Mouse (Mus musculus) forebrain, embryonic 14.5 days (tissue): Measurements from ENCODE around the gene Dmxl2. TPM values are rescaled to one million over a fixed set of nuclear protein-coding genes. Genes with fewer than 3 reads are reported as not detected.

ENCODE experiments used
- ATAC-seq: fragments of 200-750 bp; cut with Nextera tagmentation; 2 replicates; pipeline ENCODE4 v1.8.0; 2017; ENCODE audit warnings: mild to moderate bottlenecking, moderate library complexity
- DNase-seq: peaks from one replicate; pipeline ENCODE4 v3.0.0-alpha.2; 2015; ENCODE audit warnings: low spot score
- H3K27ac ChIP-seq: fragments of 300-500 bp; sonication (generic); 2 replicates; pipeline ENCODE4 v1.5.1; 2014; ENCODE audit warnings: low read depth, mild to moderate bottlenecking, control low read depth, low read length, moderate library complexity
- H3K27me3 ChIP-seq: fragments of 300-500 bp; sonication (generic); replicated peaks from 2 replicates; pipeline ENCODE4 v1.6.1; 2014; ENCODE audit warnings: low read length, control low read depth, mixed read lengths; ENCODE audit not compliant: control insufficient read depth, insufficient read depth
- H3K36me3 ChIP-seq: fragments of 300-500 bp; sonication (generic); 2 replicates; pipeline ENCODE4 v1.6.1; 2014; ENCODE audit warnings: low read length, control low read depth; ENCODE audit not compliant: control insufficient read depth, insufficient read depth
- H3K4me1 ChIP-seq: fragments of 300-500 bp; sonication (generic); 2 replicates; pipeline ENCODE4 v1.6.1; 2014; ENCODE audit warnings: antibody characterized with exemption, low read length, control low read depth; ENCODE audit not compliant: control insufficient read depth, insufficient read depth
- H3K4me2 ChIP-seq: fragments of 300-500 bp; sonication (generic); 2 replicates; pipeline ENCODE4 v1.6.1; 2014; ENCODE audit warnings: mild to moderate bottlenecking, control low read depth, low read length
- H3K4me3 ChIP-seq: fragments of 300-500 bp; sonication (generic); 2 replicates; pipeline ENCODE4 v1.5.1; 2014; ENCODE audit warnings: low read depth, low read length, control low read depth
- H3K9ac ChIP-seq: fragments of 300-500 bp; sonication (generic); 2 replicates; pipeline ENCODE4 v1.6.1; 2014; ENCODE audit warnings: mild to moderate bottlenecking, low read length, control low read depth, moderate library complexity
- H3K9me3 ChIP-seq: fragments of 300-500 bp; sonication (generic); replicated peaks from 2 replicates; pipeline ENCODE4 v1.6.1; 2016; ENCODE audit warnings: low read length, control low read depth, mixed read lengths; ENCODE audit not compliant: control insufficient read depth
- WGBS: fragments of 180-500 bp; shearing (Covaris S2); extraction: QIAGEN DNeasy Blood & Tissue Kit; methylation state at CpG from one replicate; pipeline ENCODE4 v1.1.7; 2014; 5-methylcytosine and 5-hydroxymethylcytosine counted together
- polyA plus RNA-seq: library from polyadenylated mRNA; unstranded; fragments of >200 nt; fragmentation: Nextera tagmentation; extraction: Ambion mirVana; gene quantifications from 2 replicates; pipeline ENCODE4 v1.2.1, GENCODE M21; 2014

The Dmxl2 gene
- polyA plus RNA-seq, 1 experiment from 2014 or later: 39.5 TPM

DNA sequence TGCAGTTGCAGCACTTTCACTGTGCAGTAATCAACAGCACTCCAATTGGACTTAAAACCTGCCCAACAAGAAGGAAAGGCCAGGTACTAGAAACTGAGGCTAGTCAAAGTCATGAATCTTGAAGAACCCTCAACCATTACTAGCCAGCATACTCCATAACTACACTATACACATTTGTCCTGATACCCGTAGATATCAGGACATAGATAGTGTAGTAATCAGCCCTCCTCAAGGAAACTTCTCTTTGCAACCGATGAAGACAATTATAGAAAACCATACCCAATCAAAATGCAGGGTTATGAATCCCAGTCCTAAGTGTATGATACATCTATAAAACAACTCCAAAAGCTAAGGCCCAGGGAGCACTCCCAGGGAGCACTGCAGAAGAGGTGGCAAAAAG, 16.5 kb downstream of the Dmxl2 start:
- H3K9ac ChIP-seq: no peak overlapping the region
- ATAC-seq (no peak), DNase-seq (no peak)
- no peaks in the 10 kb centered on the region for H3K4me1 ChIP-seq
- 92% methylated on average over 2 of the region's 2 CpGs for WGBS
- H3K9me3 ChIP-seq: no peaks in the 10 kb centered on the region
- H3K4me2 ChIP-seq: no peak overlapping the region
- no peak overlapping the region for H3K4me3 ChIP-seq
- no peaks in the 10 kb centered on the region for H3K27me3 ChIP-seq
- H3K36me3 ChIP-seq: no peaks in the 10 kb centered on the region
- no peak overlapping the region for H3K27ac ChIP-seq

DNA sequence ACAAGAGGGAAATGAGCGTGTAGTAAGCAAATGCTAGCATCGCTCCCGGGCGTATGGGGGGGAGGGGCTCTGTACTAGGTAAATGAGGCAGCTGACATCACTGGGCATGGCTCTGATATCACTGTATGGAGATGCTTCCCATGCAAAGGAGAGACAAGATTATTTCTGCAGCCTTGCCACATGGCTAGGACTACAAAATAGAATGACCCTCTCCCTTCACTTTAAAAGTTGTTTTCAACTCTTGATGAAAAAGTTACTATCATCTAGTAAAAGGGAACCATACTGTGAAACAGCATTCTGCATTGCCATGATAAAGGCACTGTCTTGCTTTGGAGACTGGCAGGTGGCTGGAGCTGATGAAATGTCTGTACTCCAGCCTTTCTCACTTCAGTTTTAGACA, 18.2 kb downstream of the Dmxl2 start:
- no peaks in the 10 kb centered on the region for H3K36me3 ChIP-seq
- DNase-seq: no peak
- no peak for ATAC-seq
- H3K4me3 ChIP-seq: no peak overlapping the region
- H3K9me3 ChIP-seq: no peaks in the 10 kb centered on the region
- H3K4me1 ChIP-seq: no peaks in the 10 kb centered on the region
- H3K27ac ChIP-seq: no peak overlapping the region
- no peaks in the 10 kb centered on the region for H3K27me3 ChIP-seq
- WGBS: 67% methylated on average over 4 of the region's 4 CpGs
- H3K9ac ChIP-seq: no peak overlapping the region
- no peak overlapping the region for H3K4me2 ChIP-seq

DNA sequence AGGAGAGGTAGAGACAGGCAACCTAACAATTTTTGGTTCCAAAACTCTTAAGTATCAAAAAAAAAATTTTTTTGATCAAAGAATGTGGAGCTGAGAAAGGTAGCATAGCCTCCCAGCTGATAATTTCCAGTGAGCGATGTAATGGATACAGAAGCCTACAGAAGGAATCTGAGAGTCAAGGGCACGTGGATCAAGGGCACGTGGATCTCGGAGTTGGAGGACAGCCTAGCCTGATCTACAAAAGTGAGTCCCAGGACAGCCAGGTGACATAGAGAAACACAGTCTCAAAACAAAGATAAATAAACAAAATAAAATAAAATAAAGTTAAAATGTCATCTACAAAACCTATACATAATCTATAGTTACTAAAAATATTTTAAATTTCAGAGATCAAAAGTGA, 18.7 kb downstream of the Dmxl2 start:
- 92% methylated on average over 4 of the region's 4 CpGs for WGBS
- no peak overlapping the region for H3K27ac ChIP-seq

DNA sequence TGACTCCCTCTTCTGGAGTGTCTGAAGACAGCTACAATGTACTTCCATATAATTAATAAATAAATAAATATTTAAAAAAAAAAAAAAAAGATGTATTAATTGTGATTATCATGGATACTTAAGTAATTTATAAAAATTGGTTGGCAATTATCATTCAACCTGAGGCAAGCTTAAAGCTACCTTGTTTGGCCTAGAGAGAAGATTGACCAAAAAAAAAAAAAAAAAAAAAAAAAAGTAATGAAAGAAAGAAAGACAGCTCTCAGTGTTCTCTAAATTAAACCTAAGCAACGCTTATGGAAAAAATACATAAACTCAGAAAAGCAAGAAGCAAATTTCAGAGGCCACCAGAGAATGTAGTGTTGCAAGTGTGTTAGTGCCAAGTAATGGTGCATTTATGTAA, 22.4 kb downstream of the Dmxl2 start:
- H3K4me3 ChIP-seq: no peak overlapping the region
- no peak for DNase-seq
- ATAC-seq: no peak
- 0 out of 2 replicates have a peak, but pooled peaks cover 2% of the 10 kb centered on the region for H3K36me3 ChIP-seq
- H3K27me3 ChIP-seq: no peaks in the 10 kb centered on the region
- H3K27ac ChIP-seq: no peak overlapping the region
- no peak overlapping the region for H3K9ac ChIP-seq
- H3K4me1 ChIP-seq: no peaks in the 10 kb centered on the region
- H3K4me2 ChIP-seq: no peak overlapping the region
- no peaks in the 10 kb centered on the region for H3K9me3 ChIP-seq
- 98% methylated on average over 1 of the region's 1 CpGs for WGBS

More for the DNA sequence above, 18.7 kb downstream of the Dmxl2 start:
- no peak overlapping the region for H3K9ac ChIP-seq
- no peak overlapping the region for H3K4me2 ChIP-seq
- no peaks in the 10 kb centered on the region for H3K27me3 ChIP-seq
- no peaks in the 10 kb centered on the region for H3K9me3 ChIP-seq
- no peak for ATAC-seq
- no peaks in the 10 kb centered on the region for H3K36me3 ChIP-seq
- no peak overlapping the region for H3K4me3 ChIP-seq
- H3K4me1 ChIP-seq: no peaks in the 10 kb centered on the region
- DNase-seq: no peak

DNA sequence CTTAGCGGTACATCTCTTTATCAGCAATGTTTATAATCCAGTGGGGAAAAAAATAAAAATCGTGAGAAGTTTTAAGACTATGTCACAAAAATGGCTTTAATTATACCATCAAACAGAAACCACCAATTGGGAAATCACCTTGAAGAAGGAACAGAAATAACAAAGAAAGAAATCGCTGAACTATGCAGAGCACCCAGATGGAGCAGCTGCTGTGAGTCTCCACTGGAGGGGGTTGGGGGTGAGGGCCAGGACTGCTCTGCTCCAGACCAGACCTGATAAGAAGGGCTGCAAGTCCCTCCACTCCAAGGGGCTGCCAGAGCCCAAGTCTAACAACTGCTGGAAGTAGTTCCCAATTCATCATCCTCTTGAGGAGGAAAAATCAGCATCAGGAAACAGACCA, 23.3 kb downstream of the Dmxl2 start:
- Histone ChIP-seq H3K9ac (no peak overlapping the region), H3K4me3 (no peak overlapping the region), H3K9me3 (no peaks in the 10 kb centered on the region), H3K27me3 (no peaks in the 10 kb centered on the region), H3K4me2 (no peak overlapping the region), H3K4me1 (no peaks in the 10 kb centered on the region), H3K27ac (no peak overlapping the region), H3K36me3 (0 out of 2 replicates have a peak, but pooled peaks cover 2% of the 10 kb centered on the region)
- ATAC-seq (no peak), DNase-seq (no peak)
- 69% methylated on average over 3 of the region's 3 CpGs for WGBS

DNA sequence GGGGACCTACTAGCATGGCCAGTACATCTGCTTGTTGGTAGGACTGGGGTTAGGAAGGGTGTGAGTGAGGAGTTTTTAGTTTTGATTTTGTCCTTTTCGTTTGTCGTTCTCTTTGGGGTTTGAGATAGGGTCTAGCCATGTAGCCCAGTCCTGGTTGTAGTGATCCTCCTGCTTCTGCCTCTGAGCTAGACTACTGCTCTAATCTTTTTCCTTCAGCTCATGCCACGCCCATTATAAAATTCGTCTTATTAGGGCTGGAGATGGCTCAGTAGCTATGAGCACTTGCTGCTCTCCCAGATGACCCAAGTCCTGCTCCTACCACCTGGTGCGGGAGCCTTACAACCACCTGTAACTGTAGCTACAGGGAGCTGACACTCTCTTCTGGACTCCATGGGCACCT, 26.9 kb downstream of the Dmxl2 start:
- Histone ChIP-seq H3K4me1 (no peaks in the 10 kb centered on the region), H3K4me2 (no peak overlapping the region), H3K27ac (no peak overlapping the region), H3K27me3 (no peaks in the 10 kb centered on the region), H3K9ac (no peak overlapping the region), H3K4me3 (no peak overlapping the region), H3K9me3 (no peaks in the 10 kb centered on the region), H3K36me3 (0 out of 2 replicates have a peak, but pooled peaks cover 3% of the 10 kb centered on the region)
- ATAC-seq: no peak
- 92% methylated on average over 5 of the region's 5 CpGs for WGBS
- DNase-seq: no peak

DNA sequence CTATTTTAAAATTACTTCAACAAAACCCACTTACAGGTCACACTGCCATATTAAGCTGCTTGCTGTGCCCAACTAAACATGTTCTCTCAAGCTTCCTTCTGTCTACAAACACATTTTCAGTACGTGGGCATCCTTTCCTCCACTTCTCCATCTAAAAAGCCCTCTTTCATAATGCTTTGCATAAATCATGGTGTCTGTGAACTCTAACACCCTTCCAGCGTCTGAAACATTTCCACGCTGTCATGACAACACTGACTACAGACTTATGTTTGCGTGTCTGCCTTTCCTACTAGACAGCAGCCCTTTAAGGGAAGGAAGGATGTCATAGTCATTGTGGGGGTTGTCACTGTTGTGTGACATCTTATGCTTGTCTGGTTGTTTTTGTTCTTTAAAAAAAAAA, 27.4 kb downstream of the Dmxl2 start:
- ATAC-seq: no peak
- H3K4me2 ChIP-seq: no peak overlapping the region
- no peak for DNase-seq
- H3K9ac ChIP-seq: no peak overlapping the region
- no peaks in the 10 kb centered on the region for H3K27me3 ChIP-seq
- no peaks in the 10 kb centered on the region for H3K9me3 ChIP-seq
- H3K4me3 ChIP-seq: no peak overlapping the region
- no peak overlapping the region for H3K27ac ChIP-seq
- 0 out of 2 replicates have a peak, but pooled peaks cover 6% of the 10 kb centered on the region for H3K36me3 ChIP-seq
- H3K4me1 ChIP-seq: no peaks in the 10 kb centered on the region
- WGBS: 75% methylated on average over 4 of the region's 4 CpGs

DNA sequence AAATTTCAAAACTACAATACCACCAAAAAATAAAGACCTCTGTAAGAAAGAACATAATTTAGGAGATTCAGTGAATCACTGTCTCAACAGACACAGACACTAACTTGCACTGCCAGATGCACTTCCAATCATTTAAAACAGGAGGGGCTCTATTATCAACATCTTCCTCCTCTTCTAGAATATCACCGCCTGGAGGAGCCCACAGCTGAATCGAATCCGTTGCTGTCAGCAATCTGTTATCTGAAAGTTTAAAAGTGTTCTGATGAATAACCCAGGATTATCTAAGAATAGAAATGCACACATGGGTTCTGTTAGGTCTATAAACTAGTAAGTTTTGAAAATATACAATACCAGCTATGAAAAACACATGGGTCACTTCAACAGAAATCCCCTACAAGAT, 28.6 kb downstream of the Dmxl2 start:
- no peak overlapping the region for H3K9ac ChIP-seq
- H3K36me3 ChIP-seq: peaks cover 9% of the 10 kb centered on the region; the same call in 1 of the 2 replicates
- WGBS: 79% methylated on average over 3 of the region's 3 CpGs
- H3K9me3 ChIP-seq: no peaks in the 10 kb centered on the region
- H3K4me2 ChIP-seq: no peak overlapping the region
- no peak for DNase-seq
- no peak for ATAC-seq
- H3K27ac ChIP-seq: no peak overlapping the region
- H3K4me1 ChIP-seq: no peaks in the 10 kb centered on the region
- no peaks in the 10 kb centered on the region for H3K27me3 ChIP-seq
- H3K4me3 ChIP-seq: no peak overlapping the region

DNA sequence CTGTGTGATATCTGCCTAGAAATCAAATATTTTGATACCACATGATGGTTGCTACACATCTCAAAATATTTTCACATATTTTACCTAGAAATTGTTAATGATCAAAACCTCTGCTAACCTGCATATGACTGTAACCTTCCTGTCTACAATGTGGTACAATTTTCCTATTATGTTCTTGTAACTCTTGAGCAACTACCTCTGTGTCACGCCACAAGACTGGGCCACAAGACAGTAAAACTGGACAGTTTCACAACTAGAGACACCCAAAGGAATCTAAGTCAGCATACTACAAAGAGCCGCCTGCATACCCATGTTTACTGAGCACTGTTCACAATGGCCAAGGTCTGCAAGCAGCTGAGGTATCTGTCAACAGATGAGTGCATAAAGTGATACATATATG, 32.1 kb downstream of the Dmxl2 start:
- Histone ChIP-seq H3K9ac (no peak overlapping the region), H3K36me3 (peaks cover 12% of the 10 kb centered on the region; the same call in 1 of the 2 replicates), H3K4me1 (no peaks in the 10 kb centered on the region), H3K27ac (no peak overlapping the region), H3K4me3 (no peak overlapping the region), H3K27me3 (no peaks in the 10 kb centered on the region), H3K4me2 (no peak overlapping the region), H3K9me3 (no peaks in the 10 kb centered on the region)
- WGBS: 89% methylated on average over 2 of the region's 2 CpGs
- ATAC-seq (no peak), DNase-seq (no peak)
